Mouse (Mus musculus) layer of hippocampus, postnatal 25 days (tissue): ENCODE data around the gene Cgnl1. TPM values are rescaled to one million over a fixed set of nuclear protein-coding genes. Genes with fewer than 3 reads are reported as not detected.

ENCODE experiments used
- DNase-seq, 2 experiments: peaks; one replicate each; pipeline ENCODE4 v3.0.0; 2022; ENCODE audit warnings: mixed read lengths in 2 of 2, low spot score in 1 of 2; ENCODE audit errors: extremely low spot score in 1 of 2
- total RNA-seq, 2 experiments: library from RNA; stranded (reverse); gene quantifications; 2 replicates each; pipeline ENCODE4 v1.2.3; 2021

Cgnl1 gene
- total RNA-seq, 2 experiments from 2014 or later, result 6.0 to 7.7 TPM

DNA sequence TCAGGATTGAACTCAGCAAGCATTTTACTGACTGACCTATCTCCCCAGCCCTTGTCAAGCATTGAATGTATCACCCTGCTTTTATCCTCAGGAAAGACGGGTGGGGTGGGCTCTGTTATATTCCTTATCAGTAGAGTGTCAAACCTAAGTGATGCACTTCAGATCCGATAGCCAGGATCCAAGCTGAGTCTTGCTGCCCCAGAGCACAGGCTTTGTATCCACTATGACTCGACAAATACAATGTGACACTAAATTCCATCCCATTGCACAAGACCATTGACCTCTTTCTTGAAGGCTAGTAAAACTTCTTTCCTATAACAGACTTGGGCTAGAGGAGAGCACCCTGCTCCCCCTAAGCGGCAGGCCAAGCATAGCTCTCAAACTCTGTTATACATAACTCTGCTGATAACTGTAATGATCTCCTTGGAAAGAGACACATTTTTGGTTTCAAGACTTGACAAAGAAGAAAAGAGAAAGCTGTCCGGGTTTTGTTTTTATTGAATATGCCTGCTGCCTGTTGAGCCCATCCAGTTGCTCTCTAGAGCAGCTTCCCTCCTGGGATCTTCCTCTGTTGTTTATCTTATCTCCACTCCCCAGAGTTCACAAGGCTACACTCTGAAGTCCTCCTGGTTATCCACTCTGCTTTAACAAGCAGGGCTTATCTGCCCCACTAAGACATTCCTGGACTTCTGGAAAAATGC lies 94.3 kb downstream of the Cgnl1 start:
- DNase-seq, result no peak

DNA sequence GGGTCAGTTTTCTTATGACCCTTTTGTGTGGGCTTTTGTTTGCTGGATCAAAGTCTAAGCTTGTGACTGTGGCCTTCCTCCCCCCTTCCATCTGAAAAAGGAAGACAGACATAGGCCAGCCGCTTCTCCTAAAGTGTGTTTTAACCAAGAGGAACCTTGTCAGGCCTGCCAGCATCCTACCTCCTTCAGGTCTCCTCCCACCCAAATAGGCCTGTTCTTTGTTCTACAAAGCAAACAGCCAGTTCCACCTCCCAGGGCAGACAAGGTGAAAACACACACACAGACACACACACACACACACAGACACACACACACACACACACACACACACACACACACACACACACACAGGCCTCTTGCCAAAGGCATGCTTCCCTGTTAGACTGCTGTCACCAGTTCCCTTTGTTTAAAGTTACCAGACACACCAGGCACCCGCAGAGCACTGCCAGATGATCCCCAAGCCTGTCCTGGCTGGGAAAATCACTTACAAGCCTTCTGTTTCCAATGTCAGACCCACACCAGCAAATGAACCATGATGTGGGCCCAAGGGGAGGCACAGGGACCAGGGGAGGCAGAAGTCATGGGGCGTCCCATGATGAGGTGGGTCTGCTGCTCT lies 95.5 kb downstream of the Cgnl1 start:
- DNase-seq, result no peak

DNA sequence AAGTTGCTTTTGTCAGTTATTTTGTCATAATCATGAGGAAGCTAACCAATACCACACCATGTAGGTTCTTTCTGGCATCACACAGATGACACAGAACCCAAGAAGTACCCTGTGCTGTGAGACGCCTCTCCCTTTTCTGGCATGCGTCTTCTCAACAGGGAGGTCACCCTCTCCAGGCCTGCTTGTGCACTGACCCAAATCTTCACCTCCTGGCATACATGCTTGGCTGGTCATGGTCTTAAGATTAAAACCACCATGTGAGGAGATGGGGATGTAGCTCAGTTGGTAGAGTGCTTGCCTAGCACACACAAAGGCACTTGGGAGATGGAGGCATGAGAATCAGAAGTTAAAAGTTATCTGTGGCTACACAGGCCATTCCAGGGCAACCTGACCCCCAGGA lies 96.2 kb downstream of the Cgnl1 start:
- no peak for DNase-seq

DNA sequence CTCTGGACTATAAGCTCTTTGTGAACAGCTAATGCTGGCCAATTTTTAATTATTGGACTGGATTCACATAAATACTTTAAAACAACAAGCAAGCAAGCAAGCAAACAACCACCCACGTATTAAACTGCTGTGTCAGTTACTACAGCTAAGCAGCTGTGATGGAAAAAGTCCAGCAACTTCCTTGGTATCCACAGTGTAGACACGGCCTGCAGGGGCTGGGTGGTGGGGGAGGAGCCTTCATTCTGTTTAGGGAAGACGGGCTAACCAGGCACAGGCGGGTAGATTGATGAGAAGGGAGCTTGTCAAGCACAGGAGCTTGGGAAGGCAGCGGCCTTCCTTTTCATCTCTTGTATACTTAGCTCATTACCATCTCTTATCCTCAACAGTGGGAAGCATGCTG lies 96.9 kb downstream of the Cgnl1 start:
- DNase-seq, result no peak

DNA sequence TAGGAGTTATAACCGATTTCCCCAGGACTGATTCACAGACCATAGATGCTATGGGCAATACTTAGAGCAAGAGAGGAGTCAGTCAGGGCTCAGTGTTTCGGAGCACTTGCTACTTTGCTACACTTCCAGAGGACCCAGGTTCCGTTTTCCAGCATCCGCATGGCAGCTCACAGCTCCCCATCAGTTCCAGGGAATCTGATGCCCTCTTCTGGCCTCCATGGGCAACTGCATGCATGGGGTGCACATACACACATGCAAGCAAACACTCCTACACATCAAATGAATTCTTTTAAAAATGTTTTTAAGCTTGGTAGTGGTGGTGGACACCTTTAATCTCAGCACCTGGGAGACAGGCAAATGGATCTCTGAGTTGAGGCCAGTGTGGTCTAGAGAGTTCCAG lies 98.9 kb downstream of the Cgnl1 start:
- no peak for DNase-seq

DNA sequence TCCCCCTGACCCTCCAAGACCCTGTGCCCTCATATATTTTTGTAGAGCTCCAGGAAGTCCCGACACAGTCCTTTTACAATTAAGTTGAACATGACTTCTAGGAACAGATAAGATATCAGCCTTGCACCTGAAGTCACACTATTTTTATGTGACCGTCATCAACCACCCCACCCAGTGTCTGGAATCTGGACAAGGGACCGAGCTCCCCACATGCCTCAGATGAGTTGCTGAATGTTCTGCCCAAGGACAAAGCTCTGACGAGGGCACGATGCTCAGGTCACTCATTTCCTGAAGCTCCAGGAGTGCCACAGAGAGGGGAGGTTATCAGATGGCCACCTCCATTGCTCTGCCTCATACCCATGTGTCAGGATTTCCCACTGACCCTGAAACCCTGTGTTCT lies 100.7 kb downstream of the Cgnl1 start:
- DNase-seq, result no peak

DNA sequence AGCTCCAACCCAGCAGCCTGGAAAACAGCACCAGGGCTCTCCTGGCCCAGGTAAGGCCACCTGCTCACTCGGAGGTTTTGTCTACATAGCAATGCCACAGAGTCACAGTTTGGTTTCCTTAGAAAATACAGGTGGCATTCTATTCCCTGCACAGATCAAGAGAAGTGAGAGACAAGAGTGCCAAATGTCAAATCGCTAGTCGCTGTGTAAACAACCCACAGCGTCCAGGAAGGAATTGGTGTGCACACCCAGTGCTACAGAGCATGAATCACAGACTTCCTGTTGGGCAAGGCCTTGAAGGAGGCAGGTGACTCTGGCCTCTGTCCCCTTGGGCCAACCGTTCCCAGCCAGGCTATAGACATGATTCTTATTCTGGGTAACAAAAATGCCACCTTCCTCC lies 103.8 kb downstream of the Cgnl1 start:
- DNase-seq, result no peak

DNA sequence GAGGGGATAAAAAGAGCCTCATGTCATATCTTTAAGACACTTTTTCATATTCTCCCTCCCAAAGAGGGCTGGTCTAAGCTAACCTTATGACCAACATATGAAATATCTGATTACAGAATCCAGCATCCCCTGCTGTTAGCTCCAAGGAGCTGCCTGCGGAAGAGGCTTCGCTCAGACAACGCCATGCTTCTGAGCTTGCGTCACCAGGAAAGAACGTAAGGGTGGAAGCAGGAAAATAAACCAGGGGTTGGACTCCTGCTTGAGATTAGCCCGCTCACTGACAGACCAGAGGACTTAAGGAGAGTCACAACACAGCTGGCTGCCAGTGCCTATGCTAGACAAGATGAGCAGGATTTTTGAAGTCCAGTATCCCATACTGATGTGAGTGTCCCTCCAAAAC lies 105.0 kb downstream of the Cgnl1 start:
- DNase-seq, result no peak

DNA sequence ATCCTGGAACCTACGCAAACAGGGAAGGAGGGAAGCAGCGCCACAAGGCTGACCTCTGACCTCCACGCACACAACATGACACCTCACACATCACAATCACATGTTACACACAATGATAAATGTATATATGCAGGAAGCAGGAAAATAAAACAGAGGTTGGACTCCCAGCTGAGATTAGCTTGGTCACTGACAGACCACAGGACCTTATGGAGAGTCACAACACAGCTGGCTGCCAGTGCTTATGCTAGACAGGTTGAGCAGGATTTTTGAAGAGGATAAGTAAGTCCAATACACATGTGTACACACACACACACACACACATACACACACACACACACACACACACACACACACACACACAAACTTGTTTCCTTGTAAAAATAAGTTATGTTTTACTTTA lies 105.9 kb downstream of the Cgnl1 start:
- no peak for DNase-seq

DNA sequence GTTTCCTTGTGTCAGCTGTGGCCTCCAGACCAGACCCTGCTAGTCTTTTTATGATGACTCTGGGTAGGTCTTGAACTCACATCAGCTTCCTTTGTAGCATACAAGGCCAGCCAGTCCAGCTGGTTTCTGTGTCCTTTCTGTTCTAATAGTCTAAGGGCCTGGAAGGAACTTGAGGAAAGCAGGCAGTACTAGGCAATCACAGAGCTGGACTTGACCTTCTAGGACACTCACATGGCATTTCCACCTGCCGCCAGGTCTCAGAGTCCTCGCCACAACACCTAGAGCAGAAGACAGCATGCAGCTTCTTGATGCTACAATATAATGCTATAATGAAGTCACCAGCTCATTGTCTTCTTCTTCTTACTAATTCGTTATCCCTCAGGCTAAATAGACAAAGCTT lies 106.5 kb downstream of the Cgnl1 start:
- DNase-seq, result no peak

DNA sequence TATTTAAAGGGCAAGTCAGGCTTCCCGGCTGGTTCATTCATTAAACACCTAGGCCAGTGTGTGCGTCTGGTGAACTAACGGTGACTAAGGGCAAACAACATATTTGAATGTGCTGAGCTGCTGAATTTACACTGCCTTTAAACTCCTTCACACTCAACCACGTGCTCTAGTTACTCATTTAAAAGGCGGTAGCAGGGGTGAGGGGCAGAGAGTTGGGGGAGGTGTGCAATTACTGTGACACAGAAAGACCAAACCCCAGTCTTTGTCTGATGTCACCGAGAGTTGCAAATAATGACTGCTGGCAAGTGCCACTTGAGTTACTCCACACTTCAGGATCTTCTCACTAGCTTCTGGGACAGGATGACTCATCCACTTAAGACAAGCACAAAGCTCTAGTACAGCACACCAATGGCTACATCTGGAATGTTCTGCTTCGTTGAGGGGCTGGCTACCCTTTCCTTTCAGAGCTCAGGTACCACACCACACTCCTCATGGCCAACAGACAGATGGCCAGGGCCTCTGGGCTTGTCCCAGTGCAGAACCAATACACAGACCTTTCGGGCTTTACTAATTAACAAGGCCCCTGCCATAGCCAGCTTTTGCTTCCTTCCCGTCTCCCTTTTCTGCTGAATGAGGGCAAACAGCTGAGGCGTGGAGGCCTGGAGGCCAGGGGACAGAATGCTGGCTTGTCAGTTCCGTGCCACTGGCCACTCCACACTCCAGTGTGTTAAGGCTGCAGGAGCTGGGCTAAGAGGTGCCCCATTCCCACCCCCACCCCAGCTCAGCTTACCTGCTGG lies 107.8 kb downstream of the Cgnl1 start:
- DNase-seq, result no peak

DNA sequence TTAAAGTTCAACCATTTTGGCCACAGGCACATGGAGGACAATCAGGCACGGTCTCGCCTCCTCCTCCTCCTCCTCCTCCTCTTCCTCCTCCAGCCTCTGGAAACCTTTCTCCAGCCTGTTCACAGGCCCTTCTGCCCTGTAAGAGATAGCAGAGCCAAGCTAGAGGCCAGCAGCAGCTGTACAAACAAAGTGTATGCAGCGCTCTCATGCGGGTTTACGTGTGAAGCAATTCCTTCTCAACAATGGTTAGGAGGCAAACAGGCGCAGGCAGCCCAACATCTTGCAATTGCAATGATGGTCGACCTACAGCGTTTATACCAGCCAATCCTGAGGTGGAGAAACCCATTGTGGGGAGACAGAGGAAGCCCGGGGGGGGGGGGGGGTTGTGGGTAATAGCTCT lies 110.9 kb downstream of the Cgnl1 start:
- no peak for DNase-seq

DNA sequence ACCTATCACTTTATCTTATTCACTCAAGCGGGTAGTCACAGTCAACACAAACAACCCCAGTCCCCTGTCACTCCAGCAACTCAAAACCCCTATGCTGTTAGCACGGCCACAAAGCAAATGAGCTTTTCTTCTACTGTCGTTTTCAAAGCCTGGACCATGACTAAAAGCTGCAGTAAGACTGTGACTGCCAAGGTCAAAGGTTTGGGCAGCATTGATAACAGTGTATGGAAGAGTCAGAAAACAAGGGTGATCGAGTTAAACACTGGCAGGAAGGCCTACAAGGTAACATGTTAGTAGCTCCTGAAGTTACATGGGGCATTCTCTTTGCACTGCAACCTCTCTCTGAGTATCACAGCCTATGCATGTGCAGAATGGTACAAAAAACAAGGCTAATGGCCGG lies 111.7 kb downstream of the Cgnl1 start:
- DNase-seq, result no peak

DNA sequence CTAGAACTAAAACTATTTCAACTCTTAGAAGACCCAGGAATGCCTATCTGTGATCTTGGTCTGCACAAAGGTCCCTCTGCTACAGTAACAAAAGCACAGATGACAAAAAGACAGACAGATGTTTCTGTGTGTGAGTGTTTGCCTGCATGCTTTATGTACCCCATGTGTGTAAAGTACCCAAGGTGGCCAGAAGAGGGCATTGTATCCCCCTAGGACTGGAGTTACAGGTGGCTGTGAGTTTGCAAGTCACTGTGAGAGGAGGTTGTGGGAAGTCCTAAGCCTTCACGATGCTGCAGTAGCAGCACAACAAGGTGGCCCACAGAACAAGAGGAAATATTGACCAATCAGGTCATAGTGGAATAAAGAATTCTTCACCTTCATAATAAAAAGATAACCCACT lies 114.2 kb downstream of the Cgnl1 start:
- DNase-seq, result no peak

DNA sequence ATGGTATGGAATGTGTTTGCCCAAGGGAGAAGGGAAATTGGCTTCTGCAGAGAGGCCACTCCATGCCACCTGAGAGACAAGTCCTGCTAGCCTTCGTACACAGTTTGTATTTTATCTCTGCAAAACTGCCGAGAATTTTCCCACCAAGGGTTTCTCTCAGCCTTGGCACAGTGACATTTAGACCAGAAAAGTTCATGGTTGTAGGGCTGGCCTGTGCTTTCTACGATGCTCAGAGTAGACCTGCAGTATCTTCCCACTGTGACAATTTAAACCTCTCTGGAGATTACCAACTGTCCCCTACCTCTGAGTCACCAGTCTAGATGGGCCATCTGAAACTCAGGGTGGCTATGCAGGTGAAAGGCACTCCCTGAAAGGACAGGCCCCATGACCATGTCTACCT lies 116.5 kb downstream of the Cgnl1 start:
- DNase-seq, result no peak

DNA sequence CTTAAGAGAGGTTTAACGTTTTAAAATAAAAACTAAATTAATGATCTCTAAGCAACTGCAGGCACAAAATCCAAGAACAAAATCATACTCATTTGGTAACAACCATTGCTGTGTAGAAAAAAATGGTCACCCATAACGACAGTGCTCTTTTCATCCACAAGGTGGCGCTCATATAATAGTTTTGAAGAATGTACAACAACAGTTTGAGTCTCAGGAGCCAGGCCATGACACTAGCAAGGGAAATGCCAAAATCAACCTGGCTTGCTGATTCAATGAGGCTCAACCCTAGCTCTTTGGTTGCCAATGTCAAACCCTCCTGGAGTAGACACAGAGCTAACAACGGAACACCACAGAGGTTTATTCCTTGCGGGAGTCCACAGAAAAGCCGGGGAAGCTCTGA lies 125.3 kb downstream of the Cgnl1 start:
- DNase-seq, result peak; percentile 60 to 89

DNA sequence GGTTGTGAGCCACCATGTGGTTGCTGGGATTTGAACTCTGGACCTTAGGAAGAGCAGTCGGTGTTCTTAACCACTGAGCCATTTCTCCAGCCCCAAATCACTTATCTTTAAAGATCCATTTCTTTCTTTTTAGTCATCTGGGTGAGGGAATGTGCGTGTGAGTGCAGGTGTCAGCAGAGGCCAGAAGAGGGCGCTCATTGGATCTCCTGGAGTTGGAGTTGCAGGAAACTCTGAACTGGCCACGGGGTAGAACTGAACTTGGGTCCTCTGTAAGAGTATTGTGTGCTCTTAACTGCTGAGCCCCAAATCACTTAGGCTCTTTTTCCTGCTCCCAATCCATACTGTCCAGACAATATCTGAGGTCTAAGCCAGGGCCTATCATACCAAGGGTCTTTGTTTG lies 127.8 kb downstream of the Cgnl1 start:
- DNase-seq, result no peak

DNA sequence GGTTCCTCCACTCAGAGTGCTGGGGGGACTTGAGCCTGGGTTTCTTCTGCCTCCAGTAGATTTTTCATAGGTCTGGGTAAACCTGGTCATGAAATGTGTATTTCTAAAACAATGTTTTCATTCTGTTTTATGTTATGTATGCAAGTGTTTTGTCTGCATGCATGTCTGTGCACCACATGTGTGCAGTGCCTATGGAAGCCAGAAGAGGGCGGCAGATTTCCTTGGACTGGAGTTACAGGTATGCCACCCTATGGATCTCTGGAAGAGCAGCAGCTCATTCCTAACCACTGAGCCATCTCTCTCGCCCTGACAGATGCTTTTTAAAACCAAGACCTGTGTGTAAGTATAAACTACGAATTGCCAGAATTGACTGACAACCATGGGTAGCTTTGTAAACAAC lies 129.1 kb downstream of the Cgnl1 start:
- DNase-seq, result no peak

DNA sequence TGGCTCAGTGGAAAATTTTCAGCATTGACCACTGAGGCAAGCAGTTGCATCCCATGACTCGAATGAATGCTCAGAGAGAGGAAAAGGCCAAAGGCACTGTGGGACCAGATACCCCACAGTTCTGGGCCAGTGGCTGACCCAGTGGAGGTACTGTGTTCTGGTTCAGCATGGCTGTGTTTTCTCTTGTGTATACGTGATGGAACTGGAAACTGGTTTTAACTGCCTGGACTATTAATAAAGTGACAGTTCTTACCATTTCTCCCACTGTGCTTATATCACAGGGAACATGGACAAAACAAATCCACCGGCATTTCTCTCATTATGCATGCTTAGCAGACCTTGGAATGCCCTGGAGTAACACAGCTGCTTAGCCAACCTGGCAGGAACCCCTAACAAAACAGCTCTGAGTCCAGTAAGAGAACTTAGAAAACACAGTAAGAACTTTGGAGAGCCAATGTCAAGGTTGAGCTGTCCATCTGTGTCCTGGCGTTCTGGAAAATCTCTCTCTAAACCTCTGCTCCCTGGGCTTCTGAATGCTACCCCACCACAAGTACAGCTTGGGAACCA lies 131.0 kb downstream of the Cgnl1 start:
- DNase-seq, result no peak

DNA sequence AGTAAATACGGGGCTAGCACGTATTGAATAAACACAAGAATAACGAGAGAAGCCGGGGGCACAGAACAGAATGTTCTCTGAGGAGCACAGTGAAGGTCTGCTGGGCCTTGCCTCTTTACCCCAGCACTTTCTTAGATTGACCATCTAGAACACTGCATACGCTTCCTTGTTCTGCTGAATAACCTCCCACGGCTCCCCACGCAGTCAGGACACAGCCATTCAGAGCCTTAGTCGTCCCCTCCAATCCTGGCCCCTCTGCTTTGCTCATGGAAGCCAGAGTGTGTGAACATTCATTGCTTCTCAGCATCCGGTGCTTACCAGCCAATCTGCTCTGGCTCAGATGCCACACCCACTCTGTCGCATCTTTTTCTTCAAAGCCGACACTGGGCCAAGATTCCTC lies 133.2 kb downstream of the Cgnl1 start:
- DNase-seq, result no peak

DNA sequence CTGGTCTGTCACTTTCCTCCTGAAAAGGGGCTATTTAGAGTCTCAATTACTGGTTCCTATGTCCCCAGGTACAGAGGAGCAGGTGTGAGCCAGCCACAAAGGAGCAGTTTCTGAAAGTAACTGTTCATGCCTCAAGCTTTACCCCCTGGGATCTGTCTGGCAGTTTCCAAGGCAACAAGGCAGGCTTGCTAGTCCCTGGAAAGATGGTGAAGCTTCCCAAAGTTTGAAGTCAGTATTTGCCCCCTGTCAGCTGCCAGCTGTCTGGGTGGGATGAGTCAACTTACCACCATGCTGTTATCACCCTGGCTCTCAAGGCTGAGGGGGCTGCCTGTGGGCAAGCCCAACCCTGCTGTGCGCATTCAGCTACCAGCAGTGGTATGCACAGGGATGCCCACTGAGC lies 134.5 kb downstream of the Cgnl1 start:
- DNase-seq, result no peak
